ENCODE assay signal across 24 mouse cellular contexts in the genomic region with DNA sequence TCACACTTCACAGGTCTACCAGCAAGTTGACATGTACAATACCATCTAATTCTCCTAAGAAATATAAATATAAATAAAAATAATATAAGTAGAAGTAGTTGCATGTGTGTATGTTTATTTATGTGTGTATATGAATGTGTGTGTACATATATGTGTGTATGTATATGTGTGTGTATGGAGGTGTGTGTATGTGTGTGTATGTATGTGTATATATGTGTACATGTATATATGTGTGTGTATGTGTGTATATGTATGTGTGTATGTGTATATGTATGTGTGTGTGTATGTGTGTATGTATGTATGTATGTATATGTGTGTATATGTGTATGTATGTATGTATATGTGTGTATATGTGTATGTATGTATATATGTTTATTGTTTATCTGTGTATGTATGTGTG. TPM values are rescaled to one million over a fixed set of nuclear protein-coding genes. Genes with fewer than 3 reads are reported as not detected.
"Had no signal": no experiment of that assay in that cellular context is flagged by ENCODE, and none has a peak within 500 bp of the region (broad histone marks: within the 10 kb centered on the region; RNA-seq: fewer than 3 reads in every experiment).

No protein-coding gene starts in this region.

- H3K9ac ChIP-seq: neural tube, embryonic 15.5 days; stomach, embryonic 15.5 days had no signal

- H3K4me1 ChIP-seq: neural tube, embryonic 15.5 days; stomach, embryonic 15.5 days had no signal

- H3K4me2 ChIP-seq: neural tube, embryonic 15.5 days; stomach, embryonic 15.5 days had no signal

- H3K27me3 ChIP-seq: neural tube, embryonic 15.5 days; stomach, embryonic 15.5 days had no signal

- DNase-seq: retina, postnatal 1 day; right cerebral cortex, adult 18-20 months; right cerebral cortex, postnatal 14 days; right cerebral cortex, postnatal 25 days; right cerebral cortex, postnatal 4 days; spleen, adult 18-20 months; thymus, adult 18-20 months; thymus, adult 2 months; thymus, postnatal 14 days; thymus, postnatal 25 days; thymus, postnatal 36 days; thymus, postnatal 4 days had no signal

- H3K27ac ChIP-seq: neural tube, embryonic 15.5 days; stomach, embryonic 15.5 days; stomach, postnatal 0 days had no signal

- H3K4me3 ChIP-seq: neural tube, embryonic 15.5 days; stomach, embryonic 15.5 days had no signal

- H3K9me3 ChIP-seq: neural tube, embryonic 15.5 days; stomach, embryonic 15.5 days had no signal

- H3K36me3 ChIP-seq: neural tube, embryonic 15.5 days; stomach, embryonic 15.5 days had no signal

RNA-seq across cellular contexts. Expression of a gene that starts 8.8 kb away (rescaled TPM):
- total RNA-seq: neutrophil, adult 5-6 weeks had no signal
- polyA plus RNA-seq: neural tube, embryonic 14.5 days; neural tube, embryonic 15.5 days; small intestine, adult 2 months; spleen, adult 2 months; stomach, embryonic 14.5 days; stomach, embryonic 15.5 days; stomach, embryonic 16.5 days; stomach, postnatal 0 days; testis, adult 2 months; thymus, adult 2 months; thymus, postnatal 0 days; urinary bladder, adult 2 months had no signal

RNA-seq across cellular contexts. Expression of a gene that starts 12.1 kb away (rescaled TPM):
- total RNA-seq: neutrophil, adult 5-6 weeks had no signal
- polyA plus RNA-seq: neural tube, embryonic 14.5 days; neural tube, embryonic 15.5 days; small intestine, adult 2 months; spleen, adult 2 months; stomach, embryonic 14.5 days; stomach, embryonic 15.5 days; stomach, embryonic 16.5 days; stomach, postnatal 0 days; testis, adult 2 months; thymus, adult 2 months; thymus, postnatal 0 days; urinary bladder, adult 2 months had no signal

RNA-seq across cellular contexts. Expression of a gene that starts 34.9 kb away (rescaled TPM):
- total RNA-seq: neutrophil, adult 5-6 weeks had no signal
- polyA plus RNA-seq: neural tube, embryonic 14.5 days; neural tube, embryonic 15.5 days; small intestine, adult 2 months; spleen, adult 2 months; stomach, embryonic 14.5 days; stomach, embryonic 15.5 days; stomach, embryonic 16.5 days; stomach, postnatal 0 days; thymus, adult 2 months; thymus, postnatal 0 days; urinary bladder, adult 2 months had no signal

RNA-seq across cellular contexts. Expression of a gene that starts 42.1 kb away (rescaled TPM):
- total RNA-seq: neutrophil, adult 5-6 weeks had no signal
- polyA plus RNA-seq: neural tube, embryonic 14.5 days; neural tube, embryonic 15.5 days; small intestine, adult 2 months; spleen, adult 2 months; stomach, embryonic 14.5 days; stomach, embryonic 15.5 days; stomach, embryonic 16.5 days; testis, adult 2 months; thymus, adult 2 months; thymus, postnatal 0 days; urinary bladder, adult 2 months had no signal

RNA-seq across cellular contexts. Expression of a gene that starts 45.1 kb away (rescaled TPM):
- total RNA-seq: neutrophil, adult 5-6 weeks had no signal
- polyA plus RNA-seq: neural tube, embryonic 14.5 days; neural tube, embryonic 15.5 days; small intestine, adult 2 months; spleen, adult 2 months; stomach, embryonic 14.5 days; stomach, embryonic 15.5 days; stomach, embryonic 16.5 days; stomach, postnatal 0 days; testis, adult 2 months; thymus, adult 2 months; thymus, postnatal 0 days; urinary bladder, adult 2 months had no signal
